Mouse (Mus musculus): Measurements from ENCODE around the gene Ankib1.
"Not testable (repeated sequence)": the region's sequence is repeated elsewhere in the genome, so short reads cannot be mapped to it uniquely, and the experiment has no call there.

Ankib1 gene

GRCm38 (mm10) chr5:3802433-3803291, at the start of gene Ankib1, which contains the start of gene Krit1:
TSS of gene Ankib1 (minus strand) at chr5:3802925.
TSS of gene Krit1 (plus strand) at chr5:3803184.
- peak; percentile 82 for DNase-seq (ENCODE audit: low read depth, low spot score)

GRCm38 (mm10) chr5:3845026-3845425, 42.3 kb upstream of the Ankib1 start, which contains the start of gene Lrrd1:
TSS of gene Lrrd1 (plus strand) at chr5:3845173.
- no peak for DNase-seq (ENCODE audit: low read depth, low spot score)

GRCm38 (mm10) chr5:3834107-3834506, 31.4 kb upstream of the Ankib1 start:
- DNase-seq (ENCODE audit: low read depth, low spot score) = no peak

- no peak for DNase-seq (ENCODE audit: low read depth, low spot score)
Observed at GRCm38 (mm10) chr5:3808472-3808871, 5.7 kb upstream of the Ankib1 start.

GRCm38 (mm10) chr5:3803292-3804165, 804 bp upstream of the Ankib1 start:
- peak; percentile 6 for DNase-seq (ENCODE audit: low read depth, low spot score)

GRCm38 (mm10) chr5:3801672-3802432, 873 bp downstream of the Ankib1 start:
- DNase-seq (ENCODE audit: low read depth, low spot score) = peak; percentile 3

- DNase-seq (ENCODE audit: low read depth, low spot score) = no peak
Observed at GRCm38 (mm10) chr5:3800881-3801280, 1.8 kb downstream of the Ankib1 start.

- DNase-seq (ENCODE audit: low read depth, low spot score) = no peak
Observed at GRCm38 (mm10) chr5:3800041-3800440, 2.7 kb downstream of the Ankib1 start.

- DNase-seq (ENCODE audit: low read depth, low spot score) = not testable (repeated sequence)
Observed at GRCm38 (mm10) chr5:3798656-3799055, 4.1 kb downstream of the Ankib1 start.

- DNase-seq (ENCODE audit: low read depth, low spot score) = not testable (repeated sequence)
Observed at GRCm38 (mm10) chr5:3797101-3797500, 5.6 kb downstream of the Ankib1 start.

- DNase-seq (ENCODE audit: low read depth, low spot score) = no peak
Observed at GRCm38 (mm10) chr5:3791048-3791447, 11.7 kb downstream of the Ankib1 start.

- DNase-seq (ENCODE audit: low read depth, low spot score) = no peak
Observed at GRCm38 (mm10) chr5:3787548-3787947, 15.2 kb downstream of the Ankib1 start.

GRCm38 (mm10) chr5:3784751-3785496, 17.8 kb downstream of the Ankib1 start:
- DNase-seq (ENCODE audit: low read depth, low spot score) = no peak

GRCm38 (mm10) chr5:3783947-3784681, 18.6 kb downstream of the Ankib1 start:
- no peak for DNase-seq (ENCODE audit: low read depth, low spot score)

GRCm38 (mm10) chr5:3782670-3783069, 20.1 kb downstream of the Ankib1 start:
- no peak for DNase-seq (ENCODE audit: low read depth, low spot score)

- DNase-seq (ENCODE audit: low read depth, low spot score) = no peak
Observed at GRCm38 (mm10) chr5:3772017-3772416, 30.7 kb downstream of the Ankib1 start.

- no peak for DNase-seq (ENCODE audit: low read depth, low spot score)
Observed at GRCm38 (mm10) chr5:3771512-3771911, 31.2 kb downstream of the Ankib1 start.

- not testable (repeated sequence) for DNase-seq (ENCODE audit: low read depth, low spot score)
Observed at GRCm38 (mm10) chr5:3750536-3750935, 52.2 kb downstream of the Ankib1 start.

- not testable (repeated sequence) for DNase-seq (ENCODE audit: low read depth, low spot score)
Observed at GRCm38 (mm10) chr5:3732846-3733245, 69.9 kb downstream of the Ankib1 start.

- DNase-seq (ENCODE audit: low read depth, low spot score) = no peak
Observed at GRCm38 (mm10) chr5:3728820-3729219, 73.9 kb downstream of the Ankib1 start.
